Mouse (Mus musculus): ENCODE results near the gene Obp1b. TPM values are rescaled to one million over a fixed set of nuclear protein-coding genes. Genes with fewer than 3 reads are reported as not detected.
"Not testable (repeated sequence)": the region's sequence is repeated elsewhere in the genome, so short reads cannot be mapped to it uniquely, and the experiment has no call there.

The Obp1b gene
- not detected in 2 replicates for polyA plus RNA-seq (2014; fragmentation: Nextera tagmentation; extraction: Ambion mirVana)

- H3K27me3 ChIP-seq (replicated peaks; ENCODE audit: control insufficient read depth, insufficient read depth, low read length); DNase-seq (ENCODE audit: low spot score); H3K27ac ChIP-seq (ENCODE audit: low read depth, low read length); H3K9ac ChIP-seq (ENCODE audit: low read length); ATAC-seq; H3K9me3 ChIP-seq (replicated peaks; ENCODE audit: control insufficient read depth, low read length); H3K4me2 ChIP-seq (ENCODE audit: low read length); H3K4me1 ChIP-seq (ENCODE audit: control insufficient read depth, insufficient read depth, low read length); H3K36me3 ChIP-seq (ENCODE audit: control insufficient read depth, insufficient read depth, low read length); H3K4me3 ChIP-seq (ENCODE audit: low read depth, low read length): not testable (repeated sequence)
- no CpG with 5 or more reads among the region's 3 CpGs for whole genome bisulfite sequencing
These were observed at the start of gene Obp1b for GRCm38 (mm10) chrX:78186477-78186876. TSS of gene Obp1b (plus strand) at chrX:78186777.

DNA sequence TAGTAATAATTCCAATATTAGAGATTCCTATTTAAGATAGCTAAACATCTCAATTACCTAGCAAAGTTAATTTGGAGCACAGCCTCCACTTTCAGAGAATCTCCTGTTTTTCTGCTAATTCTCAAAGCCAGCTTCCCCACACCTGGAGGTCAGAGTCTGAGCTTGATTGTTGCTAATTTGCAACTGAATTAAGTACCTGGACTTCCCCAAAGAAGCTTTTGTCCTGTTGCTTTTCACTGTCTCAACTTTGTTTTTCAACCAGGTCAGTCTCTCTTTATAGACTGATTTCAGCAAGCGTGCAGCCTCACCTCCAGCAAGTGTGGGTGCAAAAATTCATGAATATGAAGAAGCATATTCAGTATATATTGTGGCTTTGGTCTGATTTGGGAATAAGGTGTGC lies 15.6 kb downstream of the Obp1b start:
- WGBS = 52% methylated on average over 1 of the region's 1 CpGs
- not testable (repeated sequence) for H3K4me3 ChIP-seq (ENCODE audit: low read depth, low read length); H3K36me3 ChIP-seq (ENCODE audit: control insufficient read depth, insufficient read depth, low read length); H3K27me3 ChIP-seq (replicated peaks; ENCODE audit: control insufficient read depth, insufficient read depth, low read length); ATAC-seq; H3K9me3 ChIP-seq (replicated peaks; ENCODE audit: control insufficient read depth, low read length); H3K27ac ChIP-seq (ENCODE audit: low read depth, low read length); DNase-seq (ENCODE audit: low spot score); H3K9ac ChIP-seq (ENCODE audit: low read length); H3K4me1 ChIP-seq (ENCODE audit: control insufficient read depth, insufficient read depth, low read length); H3K4me2 ChIP-seq (ENCODE audit: low read length)

DNA sequence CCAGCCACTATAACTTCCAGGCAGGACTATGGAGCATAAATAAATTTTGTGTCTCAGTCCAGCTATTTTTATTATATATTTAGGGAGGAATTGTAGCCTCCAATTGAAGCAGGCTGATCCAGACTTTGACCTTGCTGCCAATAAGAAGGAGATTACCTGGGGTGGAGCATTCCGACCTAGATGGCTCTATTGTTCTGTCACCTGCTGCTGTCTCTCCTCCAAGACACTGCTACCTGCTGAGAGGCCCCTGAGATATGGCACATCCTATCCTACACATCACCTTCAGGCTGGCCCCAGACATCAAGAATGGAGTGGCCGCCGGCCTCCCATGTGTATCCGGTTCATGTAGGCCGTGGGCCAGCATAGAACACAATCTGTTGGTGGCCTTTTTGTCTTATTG lies 16.3 kb downstream of the Obp1b start:
- no peak for ATAC-seq
- H3K9ac ChIP-seq (ENCODE audit: low read length) = no peak overlapping the region

More for the DNA sequence above, 16.3 kb downstream of the Obp1b start:
- no peak for DNase-seq (ENCODE audit: low spot score)
- Histone ChIP-seq H3K27ac (ENCODE audit: low read depth, low read length) (no peak overlapping the region), H3K4me2 (ENCODE audit: low read length) (no peak overlapping the region), H3K4me3 (ENCODE audit: low read depth, low read length) (no peak overlapping the region), H3K9me3 (replicated peaks; ENCODE audit: control insufficient read depth, low read length) (no peaks in the 10 kb centered on the region), H3K27me3 (replicated peaks; ENCODE audit: control insufficient read depth, insufficient read depth, low read length) (no peaks in the 10 kb centered on the region), H3K36me3 (ENCODE audit: control insufficient read depth, insufficient read depth, low read length) (no peaks in the 10 kb centered on the region), H3K4me1 (ENCODE audit: control insufficient read depth, insufficient read depth, low read length) (no peaks in the 10 kb centered on the region)
- 94% methylated on average over 5 of the region's 5 CpGs for WGBS

Other genes starting within 250 kb of the Obp1b start
- not detected in 2 replicates for gene Obp1a, start 95.4 kb upstream of the Obp1b start, polyA plus RNA-seq (2014; fragmentation: Nextera tagmentation; extraction: Ambion mirVana)
- not detected in 2 replicates for gene Gm5938, start 61.3 kb upstream of the Obp1b start, polyA plus RNA-seq (2014; fragmentation: Nextera tagmentation; extraction: Ambion mirVana)
- gene Gm14743, start 59.1 kb downstream of the Obp1b start, polyA plus RNA-seq (2014; fragmentation: Nextera tagmentation; extraction: Ambion mirVana) = not detected in 2 replicates
- gene 4930480E11Rik, start 182.9 kb downstream of the Obp1b start, polyA plus RNA-seq (2014; fragmentation: Nextera tagmentation; extraction: Ambion mirVana) = not detected in 2 replicates